In genomic region chr17:63722434-63723004, GRCm38 (mm10) we compare ENCODE assay signal across 14 mouse cellular contexts.
DNase-seq lines count a peak whose midpoint lies in the region; ATAC-seq and TF ChIP-seq lines count a peak whose summit lies in the region.
"Had no signal": no experiment of that assay in that cellular context is flagged by ENCODE, and none has a peak within 500 bp of the region (broad histone marks: within the 10 kb centered on the region; RNA-seq: fewer than 3 reads in every experiment).

No protein-coding gene starts in this region.

- peak; percentile 39 to 59 for DNase-seq in right cerebral cortex, adult 2 months (ENCODE audit: low spot score in 2 of 2)
- DNase-seq in right cerebral cortex, postnatal 4 days: no peak
- peak; percentile 15 to 34 for DNase-seq in left cerebral cortex, adult 8-10 months (ENCODE audit: low spot score in 2 of 2)
- no peak for DNase-seq in urinary bladder, adult 18-20 months (ENCODE audit: low spot score in 2 of 2)
- no peak for DNase-seq in liver, postnatal 0 days
- DNase-seq: adrenal gland, adult 2 months; kidney, adult 8-10 months; spleen, adult 18-20 months; thymus, postnatal 4 days had no signal

- WGBS in kidney, embryonic 15.5 days: 70% methylated on average over 12 of the region's 12 CpGs
- 67% methylated on average over 12 of the region's 12 CpGs for WGBS in kidney, embryonic 14.5 days
- 73% methylated on average over 12 of the region's 12 CpGs for WGBS in liver, postnatal 0 days (ENCODE audit: insufficient replicate concordance)

- H3K27ac ChIP-seq in kidney, embryonic 15.5 days: no peak overlapping the region
- H3K27ac ChIP-seq in kidney, embryonic 14.5 days (ENCODE audit: low read depth, low read length): no peak overlapping the region
- no peak overlapping the region for H3K27ac ChIP-seq in liver, postnatal 0 days (ENCODE audit: low read depth)
- H3K27ac ChIP-seq: heart, embryonic 13.5 days; hindbrain, postnatal 0 days; stomach, postnatal 0 days had no signal

- 0 out of 2 replicates have a peak, but pooled peaks cover 2% of the 10 kb centered on the region for H3K27me3 ChIP-seq in kidney, embryonic 15.5 days
- no peaks in the 10 kb centered on the region for H3K27me3 ChIP-seq in kidney, embryonic 14.5 days (ENCODE audit: control insufficient read depth, insufficient read depth, low read length)
- no peaks in the 10 kb centered on the region for H3K27me3 ChIP-seq in liver, postnatal 0 days (ENCODE audit: insufficient read depth, low read length)
- H3K27me3 ChIP-seq: heart, embryonic 13.5 days had no signal

- TF ChIP-seq CTCF in liver, postnatal 0 days (IDR thresholded peaks at IDR 0.05; ENCODE audit: low read depth): no peak

- no peak for TF ChIP-seq EP300 in liver, postnatal 0 days (IDR thresholded peaks at IDR 0.05; ENCODE audit: low read depth)

- H3K4me3 ChIP-seq in kidney, embryonic 15.5 days (replicated peaks): no peak overlapping the region
- no peak overlapping the region for H3K4me3 ChIP-seq in kidney, embryonic 14.5 days (ENCODE audit: low read length)
- H3K4me3 ChIP-seq in liver, postnatal 0 days (ENCODE audit: low read depth, low read length): no peak overlapping the region
- H3K4me3 ChIP-seq: heart, embryonic 13.5 days had no signal

- H3K9ac ChIP-seq in kidney, embryonic 15.5 days: no peak overlapping the region
- no peak overlapping the region for H3K9ac ChIP-seq in kidney, embryonic 14.5 days (ENCODE audit: low read depth, low read length)
- H3K9ac ChIP-seq in liver, postnatal 0 days (replicated peaks): no peak overlapping the region
- H3K9ac ChIP-seq: heart, embryonic 13.5 days had no signal

- H3K4me2 ChIP-seq in kidney, embryonic 15.5 days: no peak overlapping the region
- no peak overlapping the region for H3K4me2 ChIP-seq in kidney, embryonic 14.5 days (replicated peaks; ENCODE audit: low read depth, low read length)
- H3K4me2 ChIP-seq in liver, postnatal 0 days (ENCODE audit: low read depth, low read length): no peak overlapping the region
- H3K4me2 ChIP-seq: heart, embryonic 13.5 days had no signal

- ATAC-seq in kidney, embryonic 15.5 days (replicated peaks; ENCODE audit: low FRiP score): 0 out of 2 replicates have a peak, but pooled peaks have one; percentile 36
- no peak for ATAC-seq in kidney, embryonic 14.5 days (ENCODE audit: low FRiP score, low TSS enrichment)
- no peak for ATAC-seq in liver, postnatal 0 days
- ATAC-seq: hindbrain, postnatal 0 days had no signal

- H3K4me1 ChIP-seq in kidney, embryonic 15.5 days: peaks cover 9% of the 10 kb centered on the region; the same call in 1 of the 2 replicates
- no peaks in the 10 kb centered on the region for H3K4me1 ChIP-seq in kidney, embryonic 14.5 days (ENCODE audit: control insufficient read depth, insufficient read depth, low read length)
- no peaks in the 10 kb centered on the region for H3K4me1 ChIP-seq in liver, postnatal 0 days (ENCODE audit: insufficient read depth)
- H3K4me1 ChIP-seq: heart, embryonic 13.5 days had no signal

- H3K36me3 ChIP-seq in kidney, embryonic 15.5 days: no peaks in the 10 kb centered on the region
- H3K36me3 ChIP-seq in kidney, embryonic 14.5 days (ENCODE audit: control insufficient read depth, insufficient read depth, low read length): no peaks in the 10 kb centered on the region
- H3K36me3 ChIP-seq in liver, postnatal 0 days (replicated peaks; ENCODE audit: insufficient read depth, low read length): no peaks in the 10 kb centered on the region
- H3K36me3 ChIP-seq: heart, embryonic 13.5 days had no signal

- no peaks in the 10 kb centered on the region for H3K9me3 ChIP-seq in kidney, embryonic 15.5 days (replicated peaks)
- H3K9me3 ChIP-seq in kidney, embryonic 14.5 days (ENCODE audit: control insufficient read depth, low read length): no peaks in the 10 kb centered on the region
- H3K9me3 ChIP-seq in liver, postnatal 0 days (ENCODE audit: low read length): no peaks in the 10 kb centered on the region
- H3K9me3 ChIP-seq: heart, embryonic 13.5 days had no signal

Comparison
In these comparisons a context has a peak if more than half of its experiments do, and no peak if none do; other contexts are left out.
1. DNase-seq: peak in right cerebral cortex, adult 2 months (2 of 2) and left cerebral cortex, adult 8-10 months (2 of 2); none in right cerebral cortex, postnatal 4 days (single experiment), urinary bladder, adult 18-20 months (0 of 2) and liver, postnatal 0 days (single experiment).